ENCODE assay signal across 18 mouse cellular contexts in genomic region chr4:22891974-22892693, GRCm38 (mm10).
DNase-seq lines count a peak whose midpoint lies in the region; ATAC-seq and TF ChIP-seq lines count a peak whose summit lies in the region.
"Had no signal": no experiment of that assay in that cellular context is flagged by ENCODE, and none has a peak within 500 bp of the region (broad histone marks: within the 10 kb centered on the region; RNA-seq: fewer than 3 reads in every experiment).

No protein-coding gene starts in this region.

- no peak overlapping the region for H3K9ac ChIP-seq in ES-E14 (ENCODE audit: insufficient read depth, low read depth, low read length, poor library complexity, severe bottlenecking)
- 0 out of 2 replicates have a peak overlapping the region, but pooled peaks have one; percentile 16 for H3K9ac ChIP-seq in midbrain, embryonic 16.5 days (ENCODE audit: low read depth, low read length)
- H3K9ac ChIP-seq: intestine, embryonic 15.5 days; limb, embryonic 12.5 days; liver, embryonic 15.5 days; stomach, embryonic 15.5 days had no signal

- peak; percentile 67; the same call in 1 of the 2 replicates for ATAC-seq in midbrain, embryonic 16.5 days
- ATAC-seq: CD4-positive, CD25-positive, alpha-beta regulatory T cell, adult 4 months; intestine, embryonic 15.5 days had no signal

- no peaks in the 10 kb centered on the region for H3K36me3 ChIP-seq in ES-E14 (ENCODE audit: control insufficient read depth, insufficient read depth, low read length, poor library complexity, severe bottlenecking)
- H3K36me3 ChIP-seq in midbrain, embryonic 16.5 days (ENCODE audit: control insufficient read depth, insufficient read depth, low read length): no peaks in the 10 kb centered on the region
- H3K36me3 ChIP-seq: intestine, embryonic 15.5 days; limb, embryonic 12.5 days; liver, embryonic 15.5 days; stomach, embryonic 15.5 days had no signal

- H3K4me1 ChIP-seq in ES-E14 (ENCODE audit: control insufficient read depth in 2 of 2, insufficient read depth in 2 of 2, low read length in 2 of 2, poor library complexity in 1 of 2): peaks cover 0 to 2% of the 10 kb centered on the region in 2 experiments; a peak in 1 of 4 replicates
- peaks cover 3% of the 10 kb centered on the region; the same call in 1 of the 2 replicates for H3K4me1 ChIP-seq in midbrain, embryonic 16.5 days (ENCODE audit: control insufficient read depth, insufficient read depth, low read length)
- H3K4me1 ChIP-seq: intestine, embryonic 15.5 days; limb, embryonic 12.5 days; liver, embryonic 15.5 days; stomach, embryonic 15.5 days had no signal

- 27% methylated on average over 3 of the region's 3 CpGs for WGBS in midbrain, embryonic 16.5 days

- H3K9me3 ChIP-seq in ES-E14 (ENCODE audit: control insufficient read depth, insufficient read depth, low read depth, low read length): no peaks in the 10 kb centered on the region
- H3K9me3 ChIP-seq in midbrain, embryonic 16.5 days (replicated peaks; ENCODE audit: control insufficient read depth, low read length, poor library complexity, severe bottlenecking): no peaks in the 10 kb centered on the region
- H3K9me3 ChIP-seq: intestine, embryonic 15.5 days; limb, embryonic 12.5 days; liver, embryonic 15.5 days; stomach, embryonic 15.5 days had no signal

- no peak overlapping the region for H3K4me3 ChIP-seq in ES-E14 (ENCODE audit: insufficient read depth in 1 of 2, low read depth in 1 of 2, low read length in 2 of 2, poor library complexity in 1 of 2, severe bottlenecking in 1 of 2)
- no peak overlapping the region for H3K4me3 ChIP-seq in midbrain, embryonic 16.5 days (ENCODE audit: low read depth, low read length)
- H3K4me3 ChIP-seq: heart, adult 2 months; intestine, embryonic 15.5 days; limb, embryonic 12.5 days; liver, embryonic 15.5 days; stomach, embryonic 15.5 days had no signal

- no peak overlapping the region for H3K4me2 ChIP-seq in midbrain, embryonic 16.5 days (ENCODE audit: low read length)
- H3K4me2 ChIP-seq: intestine, embryonic 15.5 days; limb, embryonic 12.5 days; liver, embryonic 15.5 days; stomach, embryonic 15.5 days had no signal

- intact Hi-C loops in gastrocnemius, postnatal 14 days (cut with DNase I; ENCODE audit: low total_unique reads): no loop called here

- in situ Hi-C loops in ES-E14 (cut with MboI; ENCODE audit: low sequenced_read_pairs in 2 of 2, unreplicated experiment in 2 of 2): no loop called here

- no peaks in the 10 kb centered on the region for H3K27me3 ChIP-seq in midbrain, embryonic 16.5 days (ENCODE audit: control insufficient read depth, insufficient read depth, low read depth, low read length)
- H3K27me3 ChIP-seq: intestine, embryonic 15.5 days; limb, embryonic 12.5 days; liver, embryonic 15.5 days; stomach, embryonic 15.5 days had no signal

- H3K27ac ChIP-seq in ES-E14 (ENCODE audit: insufficient read depth, low read depth, low read length, poor library complexity, severe bottlenecking): no peak overlapping the region
- peak overlapping the region; percentile 41; the same call in 1 of the 2 replicates for H3K27ac ChIP-seq in midbrain, embryonic 16.5 days (ENCODE audit: low read length)
- H3K27ac ChIP-seq: heart, adult 2 months; intestine, embryonic 15.5 days; kidney, postnatal 0 days; limb, embryonic 12.5 days; liver, embryonic 15.5 days; stomach, embryonic 15.5 days had no signal

- DNase-seq in gastrocnemius, postnatal 14 days: peak; percentile 3
- DNase-seq in gastrocnemius, adult 18-20 months (ENCODE audit: low spot score): no peak
- DNase-seq in ES-E14 (ENCODE audit: low read depth, low spot score) (peak; percentile 3), ZHBTc4 (ENCODE audit: low read depth, low spot score) (peak; percentile 28)
- DNase-seq in left cerebral cortex, adult 8-10 months (ENCODE audit: low spot score in 2 of 2): no peak
- DNase-seq in kidney, postnatal 36 days: no peak
- DNase-seq: cerebellum, postnatal 25 days; heart, adult 2 months; heart, postnatal 14 days; lung, postnatal 14 days; thymus, postnatal 14 days had no signal

TF ChIP-seq in ES-E14, 5 proteins besides CTCF, POLR2A, EP300 and RAD21:
- TF ChIP-seq HCFC1 (IDR thresholded peaks at IDR 0.05; ENCODE audit: borderline replicate concordance, insufficient read depth, low read length) (no peak), CHD2 (IDR thresholded peaks at IDR 0.05; ENCODE audit: low read depth, low read length) (no peak), ZC3H11A (IDR thresholded peaks at IDR 0.05; ENCODE audit: borderline replicate concordance, low read depth, low read length) (no peak), ZNF384 (IDR thresholded peaks at IDR 0.05; ENCODE audit: low read depth, low read length) (no peak), MAFK (IDR thresholded peaks at IDR 0.05; ENCODE audit: insufficient read depth, low read depth, low read length) (no peak)

Comparison
In these comparisons a context has a peak if more than half of its experiments do, and no peak if none do; other contexts are left out.
1. DNase-seq: peak in gastrocnemius, postnatal 14 days (single experiment), ES-E14 (single experiment) and ZHBTc4 (single experiment); none in gastrocnemius, adult 18-20 months (single experiment), left cerebral cortex, adult 8-10 months (0 of 2) and kidney, postnatal 36 days (0 of 2).